8 mouse cellular contexts compared by ENCODE assay signal in the genomic region with DNA sequence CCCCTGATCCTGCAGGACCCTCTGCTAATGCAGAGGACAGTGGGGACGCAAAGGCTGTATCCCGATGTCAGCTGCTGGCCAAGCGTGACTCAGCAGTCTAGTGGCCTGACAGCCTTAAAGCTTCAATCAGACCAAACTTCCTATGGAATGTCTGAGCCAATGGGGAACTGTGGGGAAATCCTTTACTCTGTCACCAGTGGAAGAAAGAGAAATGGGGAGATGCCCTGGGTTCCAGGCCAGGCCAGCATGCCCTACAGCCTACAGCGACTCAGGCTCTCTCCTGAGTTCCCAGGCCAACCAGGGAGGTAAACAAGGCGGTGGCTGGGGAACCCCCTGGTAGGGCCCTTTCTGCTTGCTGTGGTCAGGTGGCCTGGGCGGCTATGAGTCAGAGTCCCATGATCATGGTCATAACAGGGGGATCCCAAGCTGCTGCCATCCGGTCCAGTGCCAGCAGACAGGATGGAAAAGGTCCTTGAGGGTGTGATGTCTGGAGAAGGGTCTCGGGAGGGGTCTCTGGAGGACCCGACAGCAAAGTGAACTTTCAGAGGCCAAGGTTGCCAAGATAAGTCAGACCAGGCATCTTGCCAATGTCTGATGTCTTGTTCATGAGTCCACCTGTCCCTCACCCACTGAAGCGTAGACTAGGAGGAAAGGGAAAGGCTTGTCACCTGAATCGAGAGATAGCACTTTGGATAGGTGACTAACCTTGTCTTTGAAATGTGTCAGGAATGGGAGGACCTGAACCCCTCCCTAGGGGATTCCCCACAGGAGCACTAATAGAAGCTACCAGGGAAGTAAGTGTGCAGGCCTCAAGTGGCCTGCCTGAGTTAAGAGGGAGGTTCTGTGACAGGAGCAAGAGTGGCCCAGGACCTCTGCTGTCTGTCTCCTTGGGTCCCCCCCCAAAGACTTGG. TPM values are rescaled to one million over a fixed set of nuclear protein-coding genes. Genes with fewer than 3 reads are reported as not detected.
DNase-seq lines count a peak whose midpoint lies in the region; ATAC-seq and TF ChIP-seq lines count a peak whose summit lies in the region.

No protein-coding gene starts in this region.

- peak overlapping the region; percentile 26 for H3K4me3 ChIP-seq in left cerebral cortex, adult 2 months
- no peak overlapping the region for H3K4me3 ChIP-seq in macrophage (ENCODE audit: inconsistent target)
- H3K4me3 ChIP-seq in midbrain, embryonic 15.5 days = no peak overlapping the region

- H3K9ac ChIP-seq in midbrain, embryonic 15.5 days = no peak overlapping the region

- no peak for TF ChIP-seq CTCF in left cerebral cortex, adult 2 months (IDR thresholded peaks at IDR 0.05)

- peaks cover 35% of the 10 kb centered on the region for H3K4me1 ChIP-seq in midbrain, embryonic 15.5 days

- no peaks in the 10 kb centered on the region for H3K9me3 ChIP-seq in midbrain, embryonic 15.5 days

- peak overlapping the region; percentile 50 for H3K27ac ChIP-seq in left cerebral cortex, adult 2 months
- peak overlapping the region; percentile 99 for H3K27ac ChIP-seq in macrophage
- H3K27ac ChIP-seq in midbrain, embryonic 15.5 days = no peak overlapping the region

- peak; percentile 29 for ATAC-seq in granulocyte monocyte progenitor cell, adult 5-6 weeks (replicated peaks; ENCODE audit: poor library complexity, severe bottlenecking)
- ATAC-seq in midbrain, embryonic 15.5 days (replicated peaks) = no peak
- ATAC-seq in frontal cortex, adult (ENCODE audit: low TSS enrichment) = no peak

- H3K79me2 ChIP-seq in macrophage (ENCODE audit: inconsistent target) = peaks cover 42% of the 10 kb centered on the region

- H3K4me2 ChIP-seq in midbrain, embryonic 15.5 days = no peak overlapping the region

- peak in 1 of 2 experiments; percentile 60 for DNase-seq in left cerebral cortex, adult 2 months (ENCODE audit: extremely low spot score in 1 of 2, low spot score in 2 of 2)
- no peak for DNase-seq in left cerebral cortex, postnatal 4 days
- DNase-seq in adrenal gland, postnatal 10 days = peak; percentile 88
- peak; percentile 97 for DNase-seq in kidney, adult 9 months

- H3K27me3 ChIP-seq in midbrain, embryonic 15.5 days (replicated peaks) = no peaks in the 10 kb centered on the region

- 31% methylated on average over 11 of the region's 11 CpGs for WGBS in macrophage (ENCODE audit: missing documents)
- WGBS in midbrain, embryonic 15.5 days = 66% methylated on average over 11 of the region's 11 CpGs

- H3K36me3 ChIP-seq in macrophage (ENCODE audit: inconsistent target) = peaks cover 2% of the 10 kb centered on the region; the same call in 1 of the 2 replicates
- H3K36me3 ChIP-seq in midbrain, embryonic 15.5 days (replicated peaks) = no peaks in the 10 kb centered on the region

- intact Hi-C loops in left cerebral cortex, adult 2 months (cut with DNase I) = no loop called here
- intact Hi-C loops in left cerebral cortex, postnatal 4 days (cut with DNase I) = no loop called here

RNA-seq across cellular contexts. Expression of a gene that starts 2.4 kb away (rescaled TPM):
- total RNA-seq in left cerebral cortex, adult 2 months (2021) = 10 to 100 TPM; 63.1 to 67.0 TPM
- 100 to 1,000 TPM; 179 to 189 TPM for total RNA-seq in left cerebral cortex, postnatal 4 days (2021)
- 100 to 1,000 TPM; 118 to 141 TPM for total RNA-seq in adrenal gland, postnatal 10 days (2021)
- 22.7 and 23.9 TPM in 2 replicates for total RNA-seq in granulocyte monocyte progenitor cell, adult 5-6 weeks (2014; fragmentation: Nextera tagmentation)
- 11.5 and 14.6 TPM in 2 replicates for total RNA-seq in granulocyte monocyte progenitor cell, adult 5-6 weeks (2017)
- 100 to 1,000 TPM in 8 of 26 experiments, 10 to 100 TPM in 18; 41.6 to 398 (median 88.9) TPM for total RNA-seq in macrophage (2018; cell fraction: chromatin; rRNA removed)
- 10 to 100 TPM; 50.5 to 85.9 (median 70.2) TPM for total RNA-seq in macrophage (2018; cell fraction: cytosol; rRNA removed)
- 100 to 1,000 TPM in 8 of 26 experiments, 10 to 100 TPM in 18; 57.5 to 143 (median 87.9) TPM for total RNA-seq in macrophage (2018; cell fraction: nucleus; rRNA removed)
- polyA plus RNA-seq in macrophage (2018) = 34.3 to 55.7 TPM (median 49.2 TPM) in 3 replicates
- 54.6 and 57.9 TPM in 2 replicates for polyA plus RNA-seq in midbrain, embryonic 15.5 days (2015; fragmentation: Nextera tagmentation; extraction: Ambion mirVana)

RNA-seq across cellular contexts. Expression of a gene that starts 2.5 kb away (rescaled TPM):
- total RNA-seq in left cerebral cortex, adult 2 months (2021) = 100 to 1,000 TPM; 474 to 490 TPM
- 100 to 1,000 TPM; 262 to 293 TPM for total RNA-seq in left cerebral cortex, postnatal 4 days (2021)
- total RNA-seq in adrenal gland, postnatal 10 days (2021) = 100 to 1,000 TPM; 321 to 332 TPM
- total RNA-seq in granulocyte monocyte progenitor cell, adult 5-6 weeks (2014; fragmentation: Nextera tagmentation) = 89.7 and 92.6 TPM in 2 replicates
- 131 and 165 TPM in 2 replicates for total RNA-seq in granulocyte monocyte progenitor cell, adult 5-6 weeks (2017)
- 1,000 to 10,000 TPM in 16 of 26 experiments, 100 to 1,000 TPM in 10; 388 to 4,292 (median 1,510) TPM for total RNA-seq in macrophage (2018; cell fraction: chromatin; rRNA removed)
- 1,000 to 10,000 TPM in 13 of 26 experiments, 100 to 1,000 TPM in 13; 523 to 2,418 (median 986) TPM for total RNA-seq in macrophage (2018; cell fraction: cytosol; rRNA removed)
- total RNA-seq in macrophage (2018; cell fraction: nucleus; rRNA removed) = 1,000 to 10,000 TPM in 17 of 26 experiments, 100 to 1,000 TPM in 9; 377 to 2,781 (median 1,417) TPM
- 491 to 809 TPM (median 572 TPM) in 3 replicates for polyA plus RNA-seq in macrophage (2018)
- polyA plus RNA-seq in midbrain, embryonic 15.5 days (2015; fragmentation: Nextera tagmentation; extraction: Ambion mirVana) = 392 and 438 TPM in 2 replicates

RNA-seq across cellular contexts. Expression of a gene that starts 25.3 kb away (rescaled TPM):
- total RNA-seq in left cerebral cortex, adult 2 months (2021) = 1 to 10 TPM; 5.9 to 8.7 TPM
- total RNA-seq in left cerebral cortex, postnatal 4 days (2021) = 1 to 10 TPM; 3.1 to 4.1 TPM
- total RNA-seq in adrenal gland, postnatal 10 days (2021) = 10 to 100 TPM; 10.1 to 12.6 TPM
- 1.6 TPM in 1 of 2 replicates, not detected in the other for total RNA-seq in granulocyte monocyte progenitor cell, adult 5-6 weeks (2014; fragmentation: Nextera tagmentation)
- total RNA-seq in granulocyte monocyte progenitor cell, adult 5-6 weeks (2017) = not detected in 2 replicates
- total RNA-seq in macrophage (2018; cell fraction: chromatin; rRNA removed) = 1 to 10 TPM in 16 of 26 experiments, not detected in 10; 1.1 to 9.0 (median 4.6) TPM
- total RNA-seq in macrophage (2018; cell fraction: cytosol; rRNA removed) = 10 to 100 TPM in 12 of 26 experiments, 1 to 10 TPM in 13, under 1 TPM in 1; 0.96 to 18.9 (median 6.4) TPM
- 10 to 100 TPM in 10 of 26 experiments, 1 to 10 TPM in 12, not detected in 4; 1.2 to 17.6 (median 8.1) TPM for total RNA-seq in macrophage (2018; cell fraction: nucleus; rRNA removed)
- polyA plus RNA-seq in macrophage (2018) = 6.5 to 23.2 TPM (median 6.5 TPM) in 3 replicates
- polyA plus RNA-seq in midbrain, embryonic 15.5 days (2015; fragmentation: Nextera tagmentation; extraction: Ambion mirVana) = 1.9 and 2.3 TPM in 2 replicates

RNA-seq across cellular contexts. Expression of a gene that starts 38.9 kb away (rescaled TPM):
- total RNA-seq in left cerebral cortex, adult 2 months (2021) = 10 to 100 TPM; 13.3 to 14.2 TPM
- 10 to 100 TPM; 19.1 to 20.3 TPM for total RNA-seq in left cerebral cortex, postnatal 4 days (2021)
- total RNA-seq in adrenal gland, postnatal 10 days (2021) = 10 to 100 TPM; 12.1 to 17.9 TPM
- 18.4 and 27.7 TPM in 2 replicates for total RNA-seq in granulocyte monocyte progenitor cell, adult 5-6 weeks (2014; fragmentation: Nextera tagmentation)
- total RNA-seq in granulocyte monocyte progenitor cell, adult 5-6 weeks (2017) = 13.9 and 22.0 TPM in 2 replicates
- 1 to 10 TPM in 19 of 26 experiments, under 1 TPM in 2, not detected in 5; 0.81 to 8.4 (median 4.1) TPM for total RNA-seq in macrophage (2018; cell fraction: chromatin; rRNA removed)
- 1 to 10 TPM in 23 of 26 experiments, under 1 TPM in 3; 0.38 to 3.5 (median 2.1) TPM for total RNA-seq in macrophage (2018; cell fraction: cytosol; rRNA removed)
- 1 to 10 TPM in 20 of 26 experiments, under 1 TPM in 3, not detected in 3; 0.40 to 6.3 (median 1.7) TPM for total RNA-seq in macrophage (2018; cell fraction: nucleus; rRNA removed)
- 2.3 to 4.9 TPM (median 2.4 TPM) in 3 replicates for polyA plus RNA-seq in macrophage (2018)
- 38.1 and 39.3 TPM in 2 replicates for polyA plus RNA-seq in midbrain, embryonic 15.5 days (2015; fragmentation: Nextera tagmentation; extraction: Ambion mirVana)
